Mouse (Mus musculus): ENCODE results near the gene Tiprl. TPM values are rescaled to one million over a fixed set of nuclear protein-coding genes. Genes with fewer than 3 reads are reported as not detected.

The Tiprl gene
- polyA plus RNA-seq (2015; fragmentation: Nextera tagmentation; extraction: Ambion mirVana): 87.0 and 87.3 TPM in 2 replicates

DNA sequence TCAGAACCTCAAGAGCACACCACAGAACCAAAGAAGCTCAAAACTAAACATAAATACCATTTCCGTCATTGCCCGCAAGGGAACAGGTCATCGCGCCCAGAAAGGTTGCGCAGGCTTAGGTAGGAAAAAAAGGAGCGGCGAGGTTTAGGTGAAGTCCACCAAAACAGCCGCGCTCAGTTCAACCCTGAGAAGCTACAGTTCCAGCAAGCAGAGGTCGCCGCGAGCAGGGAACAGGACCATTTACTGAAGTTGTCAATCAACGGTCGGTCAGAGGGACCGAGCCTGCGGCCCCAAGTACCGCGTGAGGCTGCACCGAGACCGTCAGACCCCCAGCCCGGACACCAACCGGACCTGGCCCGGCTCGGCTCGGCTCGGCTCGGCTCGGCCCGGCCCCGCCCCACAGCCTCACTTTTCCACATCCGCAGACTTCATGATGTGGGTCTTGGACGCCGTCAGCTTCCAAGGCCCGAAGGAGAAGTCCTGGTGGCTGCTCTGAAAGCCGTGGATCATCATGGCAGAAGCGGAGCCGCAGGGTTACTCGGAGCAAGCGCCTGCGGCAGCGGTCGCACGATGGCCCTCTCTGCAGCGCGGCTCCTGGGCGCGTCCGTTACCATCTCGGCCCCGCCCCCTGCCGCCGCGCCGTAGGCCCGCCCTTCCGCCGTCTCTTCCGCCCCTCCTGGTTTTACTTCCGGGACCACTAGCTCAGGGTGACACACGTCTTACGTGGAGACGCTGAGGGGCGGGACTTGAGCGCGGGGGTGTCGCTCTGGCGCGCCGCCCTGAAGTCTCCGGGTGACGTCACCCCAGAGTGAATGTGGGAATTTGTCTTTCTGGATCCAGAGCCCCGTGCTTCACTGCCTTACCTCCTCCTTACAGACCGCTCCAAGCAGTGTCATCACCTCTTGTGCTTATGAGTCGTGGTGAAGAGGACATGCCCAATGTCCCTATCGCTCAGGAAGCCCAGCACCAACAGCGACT, at the start of gene Tiprl:
Gene Tiprl (minus strand): TSS at position 676 of the 978 bp plus-strand sequence.
- no peaks in the 10 kb centered on the region for H3K27me3 ChIP-seq (ENCODE audit: control insufficient read depth, insufficient read depth, low read length)
- peak; percentile 100 for ATAC-seq (ENCODE audit: insufficient read depth, low FRiP score)
- peak within 1 kb of the TSS; percentile 85 for H3K9ac ChIP-seq (ENCODE audit: low read length)
- WGBS: under 1% methylated on average over 76 of the region's 76 CpGs
- H3K4me2 ChIP-seq (ENCODE audit: low read depth, low read length): peak within 1 kb of the TSS; percentile 74
- peaks cover 12% of the 10 kb centered on the region for H3K4me1 ChIP-seq (ENCODE audit: control insufficient read depth, insufficient read depth, low read length)
- H3K9me3 ChIP-seq (replicated peaks; ENCODE audit: control insufficient read depth, low read length): no peaks in the 10 kb centered on the region
- H3K4me3 ChIP-seq (replicated peaks; ENCODE audit: low read length): peak within 1 kb of the TSS; percentile 63
- H3K27ac ChIP-seq (ENCODE audit: low read length): peak within 1 kb of the TSS; percentile 92
- no peaks in the 10 kb centered on the region for H3K36me3 ChIP-seq (ENCODE audit: control insufficient read depth, insufficient read depth, low read length)

DNA sequence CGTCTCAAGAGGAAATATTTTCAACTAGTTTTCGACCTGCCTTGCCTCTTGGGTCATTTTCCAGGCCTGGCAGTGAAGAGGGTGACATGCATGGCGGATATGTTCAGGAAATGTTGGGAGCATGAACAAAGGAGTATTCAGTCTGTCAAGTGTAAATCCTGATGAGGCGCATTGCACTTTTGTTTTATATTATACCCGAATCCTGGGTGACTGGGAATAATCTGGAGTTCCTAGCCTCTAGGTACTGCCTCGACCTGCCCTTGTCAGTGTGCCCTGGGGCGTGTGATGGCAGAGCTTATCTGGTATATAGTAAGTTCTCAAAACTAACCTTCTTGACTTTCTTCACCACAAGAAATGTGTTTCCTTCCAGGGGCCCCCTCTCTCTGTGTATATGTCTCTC, 47.3 kb upstream of the Tiprl start:
- peaks cover 29% of the 10 kb centered on the region for H3K4me1 ChIP-seq (ENCODE audit: control insufficient read depth, insufficient read depth, low read length)
- H3K9ac ChIP-seq (ENCODE audit: low read length): no peak overlapping the region
- 63% methylated on average over 7 of the region's 7 CpGs for WGBS
- no peak overlapping the region for H3K27ac ChIP-seq (ENCODE audit: low read length)
- H3K4me2 ChIP-seq (ENCODE audit: low read depth, low read length): no peak overlapping the region
- H3K27me3 ChIP-seq (ENCODE audit: control insufficient read depth, insufficient read depth, low read length): no peaks in the 10 kb centered on the region
- H3K4me3 ChIP-seq (replicated peaks; ENCODE audit: low read length): no peak overlapping the region
- no peak for ATAC-seq (ENCODE audit: insufficient read depth, low FRiP score)
- H3K36me3 ChIP-seq (ENCODE audit: control insufficient read depth, insufficient read depth, low read length): no peaks in the 10 kb centered on the region
- H3K9me3 ChIP-seq (replicated peaks; ENCODE audit: control insufficient read depth, low read length): no peaks in the 10 kb centered on the region

DNA sequence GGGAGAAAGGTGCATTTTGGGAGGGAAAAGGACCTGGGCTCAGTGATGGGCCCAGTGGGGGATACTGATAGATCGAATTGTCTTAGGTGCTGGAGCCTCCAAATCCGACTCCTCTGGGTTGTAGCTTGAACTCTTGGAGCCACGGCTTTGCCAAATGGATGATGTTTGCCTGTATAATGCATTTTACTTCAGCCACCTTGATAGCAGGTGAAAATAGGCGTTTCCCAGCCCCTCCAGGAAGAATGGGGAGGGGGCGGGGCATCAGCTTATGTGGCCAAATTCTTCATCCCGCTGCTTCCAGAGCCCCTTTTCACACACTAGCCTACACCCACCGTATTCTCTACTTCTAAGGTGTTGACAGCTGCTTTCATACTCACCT, 46.2 kb upstream of the Tiprl start:
- Histone ChIP-seq H3K4me2 (ENCODE audit: low read depth, low read length) (peak overlapping the region; percentile 93), H3K4me3 (replicated peaks; ENCODE audit: low read length) (peak overlapping the region; percentile 81), H3K27me3 (ENCODE audit: control insufficient read depth, insufficient read depth, low read length) (no peaks in the 10 kb centered on the region), H3K4me1 (ENCODE audit: control insufficient read depth, insufficient read depth, low read length) (peaks cover 29% of the 10 kb centered on the region), H3K36me3 (ENCODE audit: control insufficient read depth, insufficient read depth, low read length) (no peaks in the 10 kb centered on the region), H3K27ac (ENCODE audit: low read length) (no peak overlapping the region), H3K9me3 (replicated peaks; ENCODE audit: control insufficient read depth, low read length) (no peaks in the 10 kb centered on the region), H3K9ac (ENCODE audit: low read length) (peak overlapping the region; percentile 82; the same call in 1 of the 2 replicates)
- WGBS: 15% methylated on average over 7 of the region's 7 CpGs
- ATAC-seq (ENCODE audit: insufficient read depth, low FRiP score): no peak

DNA sequence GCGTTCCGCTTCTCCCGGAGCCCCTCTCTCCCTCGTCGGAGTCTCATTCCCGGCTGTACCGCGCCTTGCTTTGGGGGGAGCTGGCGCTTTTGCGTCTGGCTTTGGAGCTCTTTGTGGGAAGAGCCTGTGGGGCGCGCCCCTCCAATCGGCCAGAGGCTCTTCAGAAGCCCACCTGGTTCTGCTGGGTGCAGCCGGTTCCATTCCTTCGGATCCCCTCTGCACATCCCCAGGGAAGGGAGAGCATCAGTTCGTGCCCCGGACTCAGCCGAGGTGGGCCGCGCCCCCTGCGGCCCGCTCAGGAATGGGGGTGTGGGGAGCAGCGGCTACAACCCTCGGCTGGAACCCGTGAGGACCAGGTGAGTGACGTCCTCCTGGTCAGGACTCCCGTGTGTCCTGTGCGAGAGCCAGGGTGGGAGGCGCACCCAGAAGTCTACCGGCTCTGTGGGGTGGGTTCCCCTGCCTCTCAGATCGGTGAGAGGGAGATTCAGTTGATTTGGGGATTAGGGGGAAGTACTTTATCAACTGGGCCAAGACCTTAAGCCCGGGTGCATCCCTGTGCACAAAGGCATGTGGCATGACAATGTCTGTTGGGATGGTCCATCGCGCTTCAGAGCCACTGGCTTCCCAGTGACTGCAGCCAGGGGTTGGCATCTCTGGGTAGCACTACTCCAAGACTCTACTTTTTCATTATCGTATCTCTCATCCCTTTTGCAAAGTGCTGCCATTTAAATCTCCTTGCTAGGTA, 45.6 kb upstream of the Tiprl start:
- H3K4me3 ChIP-seq (replicated peaks; ENCODE audit: low read length): peak overlapping the region; percentile 81
- H3K4me1 ChIP-seq (ENCODE audit: control insufficient read depth, insufficient read depth, low read length): peaks cover 29% of the 10 kb centered on the region
- H3K27me3 ChIP-seq (ENCODE audit: control insufficient read depth, insufficient read depth, low read length): no peaks in the 10 kb centered on the region
- WGBS: under 1% methylated on average over 35 of the region's 35 CpGs
- H3K27ac ChIP-seq (ENCODE audit: low read length): peak overlapping the region; percentile 75
- H3K9me3 ChIP-seq (replicated peaks; ENCODE audit: control insufficient read depth, low read length): no peaks in the 10 kb centered on the region
- ATAC-seq (ENCODE audit: insufficient read depth, low FRiP score): peak; percentile 44; the same call in 1 of the 2 replicates
- H3K9ac ChIP-seq (ENCODE audit: low read length): peak overlapping the region; percentile 82
- H3K36me3 ChIP-seq (ENCODE audit: control insufficient read depth, insufficient read depth, low read length): no peaks in the 10 kb centered on the region
- peak overlapping the region; percentile 93 for H3K4me2 ChIP-seq (ENCODE audit: low read depth, low read length)

DNA sequence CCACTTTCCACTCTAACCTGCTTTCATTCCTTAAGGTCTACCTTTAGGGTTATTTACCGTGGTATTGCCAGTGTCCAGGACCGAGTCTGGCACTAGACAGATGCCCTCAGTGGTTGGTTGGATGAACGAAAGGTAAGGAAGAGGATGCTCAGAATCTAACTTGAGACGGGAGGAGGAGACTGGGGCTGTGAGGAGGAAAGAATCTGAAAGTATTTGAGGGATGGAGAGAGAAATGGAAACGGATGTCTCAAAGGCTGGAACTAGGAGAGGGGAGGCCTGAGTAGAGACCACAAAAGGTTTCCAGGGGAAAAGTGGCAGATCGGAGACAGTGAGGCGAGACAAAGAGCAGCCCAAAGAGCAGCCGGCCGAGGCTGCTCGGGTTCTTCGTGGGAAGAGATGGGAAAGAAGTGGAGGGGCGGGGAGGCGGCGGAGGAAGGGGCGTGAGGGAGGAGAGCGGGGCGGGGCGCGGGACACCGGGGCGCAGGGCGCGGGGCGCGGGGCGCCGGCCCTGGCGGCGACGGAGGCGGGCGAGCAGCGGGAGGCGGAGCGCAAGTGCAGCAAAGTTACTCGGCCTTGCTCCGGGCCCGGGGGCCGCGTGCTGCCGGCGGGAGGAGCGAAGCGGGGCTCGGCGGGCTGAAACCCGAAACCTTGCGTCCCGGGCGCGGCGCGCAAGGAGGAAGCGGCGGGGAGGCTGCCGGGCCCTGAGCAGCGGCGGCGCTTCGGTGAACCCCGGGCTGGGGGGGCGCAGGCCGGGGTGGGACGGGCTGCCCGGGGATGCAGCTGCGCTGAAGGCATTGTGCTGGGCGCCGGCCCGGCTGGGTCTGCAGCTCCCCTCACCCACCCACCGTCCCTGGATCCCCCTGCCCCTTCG, 44.8 kb upstream of the Tiprl start:
- Histone ChIP-seq H3K27ac (ENCODE audit: low read length) (peak overlapping the region; percentile 75), H3K4me3 (replicated peaks; ENCODE audit: low read length) (peak overlapping the region; percentile 81), H3K4me2 (ENCODE audit: low read depth, low read length) (peak overlapping the region; percentile 93), H3K27me3 (ENCODE audit: control insufficient read depth, insufficient read depth, low read length) (no peaks in the 10 kb centered on the region), H3K9ac (ENCODE audit: low read length) (peak overlapping the region; percentile 82), H3K36me3 (ENCODE audit: control insufficient read depth, insufficient read depth, low read length) (no peaks in the 10 kb centered on the region), H3K9me3 (replicated peaks; ENCODE audit: control insufficient read depth, low read length) (no peaks in the 10 kb centered on the region), H3K4me1 (ENCODE audit: control insufficient read depth, insufficient read depth, low read length) (peaks cover 29% of the 10 kb centered on the region)
- peak; percentile 89 for ATAC-seq (ENCODE audit: insufficient read depth, low FRiP score)
- under 1% methylated on average over 62 of the region's 71 CpGs for WGBS

DNA sequence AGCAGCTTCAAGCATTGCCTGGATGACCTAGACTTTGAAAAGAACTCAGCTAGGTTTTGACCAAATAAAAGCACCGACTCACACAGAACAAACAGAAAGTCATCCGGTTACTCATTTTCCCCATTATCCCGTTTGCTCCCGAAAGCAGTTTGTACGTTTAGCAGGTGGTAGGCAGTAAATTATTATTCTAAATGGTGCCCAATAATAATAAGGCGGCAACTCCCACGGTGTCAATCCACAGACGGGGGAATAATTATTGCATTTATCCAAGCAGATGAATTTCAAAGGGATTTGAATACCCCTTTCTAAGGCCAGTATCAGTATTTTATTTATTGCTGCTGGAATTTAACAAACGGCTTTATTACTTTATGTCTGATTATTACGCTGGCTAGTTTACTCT, 43.9 kb upstream of the Tiprl start:
- peak overlapping the region; percentile 93 for H3K4me2 ChIP-seq (ENCODE audit: low read depth, low read length)
- H3K4me1 ChIP-seq (ENCODE audit: control insufficient read depth, insufficient read depth, low read length): peaks cover 29% of the 10 kb centered on the region
- no peaks in the 10 kb centered on the region for H3K27me3 ChIP-seq (ENCODE audit: control insufficient read depth, insufficient read depth, low read length)
- peak overlapping the region; percentile 75; the same call in 1 of the 2 replicates for H3K27ac ChIP-seq (ENCODE audit: low read length)
- ATAC-seq (ENCODE audit: insufficient read depth, low FRiP score): no peak
- no peaks in the 10 kb centered on the region for H3K36me3 ChIP-seq (ENCODE audit: control insufficient read depth, insufficient read depth, low read length)
- 32% methylated on average over 10 of the region's 10 CpGs for WGBS
- H3K4me3 ChIP-seq (replicated peaks; ENCODE audit: low read length): peak overlapping the region; percentile 81
- H3K9ac ChIP-seq (ENCODE audit: low read length): peak overlapping the region; percentile 42
- H3K9me3 ChIP-seq (replicated peaks; ENCODE audit: control insufficient read depth, low read length): no peaks in the 10 kb centered on the region

DNA sequence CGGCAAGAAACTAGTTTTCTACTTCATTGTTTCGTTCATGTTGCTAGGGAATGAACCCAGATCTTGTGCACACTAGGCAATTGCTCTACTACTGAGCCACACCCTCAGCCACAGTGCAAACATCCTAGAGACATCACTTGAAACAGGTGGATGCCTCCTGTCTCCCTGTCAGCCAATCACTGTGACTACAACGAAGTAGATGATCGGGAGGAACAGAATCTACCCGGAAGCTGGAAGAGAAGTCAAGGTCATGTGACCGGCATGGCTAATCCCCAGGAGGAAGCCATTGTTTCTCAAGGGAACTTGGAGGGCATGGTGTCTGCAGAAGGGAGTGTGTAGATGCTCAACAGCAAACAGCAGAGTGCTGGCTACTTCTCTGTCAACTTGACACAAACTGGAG, 38.1 kb upstream of the Tiprl start:
- no peak overlapping the region for H3K27ac ChIP-seq (ENCODE audit: low read length)
- H3K9me3 ChIP-seq (replicated peaks; ENCODE audit: control insufficient read depth, low read length): no peaks in the 10 kb centered on the region
- H3K4me1 ChIP-seq (ENCODE audit: control insufficient read depth, insufficient read depth, low read length): no peaks in the 10 kb centered on the region
- no peaks in the 10 kb centered on the region for H3K36me3 ChIP-seq (ENCODE audit: control insufficient read depth, insufficient read depth, low read length)
- no peak overlapping the region for H3K4me2 ChIP-seq (ENCODE audit: low read depth, low read length)
- ATAC-seq (ENCODE audit: insufficient read depth, low FRiP score): no peak
- 77% methylated on average over 6 of the region's 6 CpGs for WGBS
- no peaks in the 10 kb centered on the region for H3K27me3 ChIP-seq (ENCODE audit: control insufficient read depth, insufficient read depth, low read length)
- no peak overlapping the region for H3K9ac ChIP-seq (ENCODE audit: low read length)
- no peak overlapping the region for H3K4me3 ChIP-seq (replicated peaks; ENCODE audit: low read length)

DNA sequence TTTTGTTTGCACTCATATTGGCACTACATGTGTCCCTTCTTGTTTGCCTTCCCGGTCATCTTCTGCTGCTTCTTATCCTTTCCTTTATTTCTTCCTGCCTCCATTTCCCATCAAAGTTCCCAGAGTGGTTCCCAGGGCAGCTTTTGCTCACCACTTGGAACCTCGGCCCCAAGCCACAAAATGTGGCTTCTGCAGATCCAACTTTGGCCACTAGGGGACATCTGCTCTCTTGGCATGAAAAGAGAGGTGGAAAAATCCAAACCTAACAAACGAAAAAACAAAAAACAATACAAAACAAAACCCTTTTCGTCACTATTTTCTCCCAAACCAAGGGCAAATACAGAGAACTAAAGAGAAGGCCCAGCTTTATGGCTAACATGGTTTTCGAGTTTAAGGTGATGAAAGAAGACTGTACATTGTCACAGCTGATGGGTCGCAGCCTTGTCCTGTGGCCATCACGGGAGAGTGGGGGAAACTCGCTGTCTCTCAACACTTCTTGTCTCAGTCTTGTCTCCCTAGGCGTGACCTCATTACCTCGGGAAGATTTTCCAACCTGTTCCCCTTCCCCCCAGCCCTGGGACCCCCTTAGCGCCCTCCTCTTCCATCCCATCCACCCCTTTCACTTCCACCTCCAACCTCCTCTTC, 15.4 kb upstream of the Tiprl start:
- Histone ChIP-seq H3K36me3 (ENCODE audit: control insufficient read depth, insufficient read depth, low read length) (no peaks in the 10 kb centered on the region), H3K9me3 (replicated peaks; ENCODE audit: control insufficient read depth, low read length) (no peaks in the 10 kb centered on the region), H3K27ac (ENCODE audit: low read length) (no peak overlapping the region), H3K4me3 (replicated peaks; ENCODE audit: low read length) (no peak overlapping the region), H3K4me2 (ENCODE audit: low read depth, low read length) (no peak overlapping the region), H3K27me3 (ENCODE audit: control insufficient read depth, insufficient read depth, low read length) (no peaks in the 10 kb centered on the region), H3K9ac (ENCODE audit: low read length) (no peak overlapping the region), H3K4me1 (ENCODE audit: control insufficient read depth, insufficient read depth, low read length) (no peaks in the 10 kb centered on the region)
- WGBS: 52% methylated on average over 11 of the region's 11 CpGs
- no peak for ATAC-seq (ENCODE audit: insufficient read depth, low FRiP score)

All from stomach, embryonic 16.5 days (tissue).